Mouse (Mus musculus): Measurements from ENCODE around the gene Hsf2bp.
"Not testable (repeated sequence)": the region's sequence is repeated elsewhere in the genome, so short reads cannot be mapped to it uniquely, and the experiment has no call there.

DNA sequence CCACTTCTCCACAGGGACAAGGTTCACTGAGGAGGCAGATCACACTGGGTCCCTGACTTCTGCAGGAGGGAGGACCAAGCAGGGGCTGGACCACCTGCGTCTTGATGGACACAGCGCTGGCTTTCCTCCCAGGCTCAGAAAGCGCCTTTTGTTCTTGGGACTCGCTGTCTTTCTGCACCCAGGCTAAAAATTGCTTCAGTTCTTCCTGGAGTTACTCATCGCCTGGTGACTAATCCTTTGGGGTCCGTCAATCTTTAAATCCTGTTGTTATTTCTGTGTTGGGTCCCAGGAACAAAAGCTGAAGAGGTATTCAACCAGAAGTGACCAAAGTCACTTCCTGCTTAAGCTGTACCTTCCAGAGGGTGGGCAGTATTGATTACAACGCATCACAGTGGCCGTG, 28.6 kb upstream of the Hsf2bp start:
- not testable (repeated sequence) for TF ChIP-seq GATA1 (IDR thresholded peaks at IDR 0.05; ENCODE audit: borderline replicate concordance, low read length); FLI1 (IDR thresholded peaks at IDR 0.05; ENCODE audit: low read length)

Data from megakaryocyte, embryonic 14.5 days (primary cell).